Mouse (Mus musculus): Measurements from ENCODE around the gene Naa40.

GRCm38 (mm10) chr19:7225096-7225690 lies 15.8 kb downstream of the Naa40 start:
- TF ChIP-seq CTCF (IDR thresholded peaks at IDR 0.05; ENCODE audit: extremely low read depth, insufficient read depth, insufficient read length, insufficient replicate concordance) (no peak), POLR2A (IDR thresholded peaks at IDR 0.05; ENCODE audit: low read depth, low read length) (no peak)

Measured in spleen, adult 2 months (tissue).